Mouse (Mus musculus): Measurements from ENCODE around the gene Rbpj.

Rbpj gene

DNA sequence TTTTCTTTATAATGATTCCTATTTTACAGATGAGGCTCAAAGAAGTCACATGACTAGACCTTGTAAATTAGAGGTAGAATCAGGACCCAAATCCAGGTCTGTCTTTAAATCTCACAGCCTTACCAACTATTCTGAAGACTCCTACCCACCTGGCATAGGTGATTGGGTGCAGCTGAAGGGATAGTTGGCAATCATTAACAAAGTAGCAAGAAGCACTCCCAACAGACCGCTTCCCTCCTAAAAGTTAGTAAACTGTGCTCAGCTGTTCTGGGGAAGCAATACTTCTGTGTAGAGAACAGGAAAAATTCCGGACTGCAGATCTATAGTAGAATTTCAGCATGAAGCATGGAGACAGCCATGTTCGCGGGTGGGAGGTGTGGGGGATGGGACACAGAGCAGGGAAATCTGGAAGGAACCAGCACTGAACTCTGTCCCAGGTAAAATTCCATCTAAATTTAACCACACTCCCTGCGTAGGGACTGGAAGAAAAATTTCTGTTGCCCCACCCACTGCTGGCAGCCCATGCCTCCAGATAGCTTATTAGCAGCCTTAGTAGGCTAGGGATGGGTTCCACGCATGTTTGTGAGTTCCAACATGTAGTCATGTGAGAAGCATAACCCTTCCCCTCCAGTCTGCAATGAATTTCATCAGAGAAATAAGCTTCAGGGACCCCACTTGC is 3.3 kb downstream of the Rbpj start:
- DNase-seq (ENCODE audit: low read depth) = no peak

DNA sequence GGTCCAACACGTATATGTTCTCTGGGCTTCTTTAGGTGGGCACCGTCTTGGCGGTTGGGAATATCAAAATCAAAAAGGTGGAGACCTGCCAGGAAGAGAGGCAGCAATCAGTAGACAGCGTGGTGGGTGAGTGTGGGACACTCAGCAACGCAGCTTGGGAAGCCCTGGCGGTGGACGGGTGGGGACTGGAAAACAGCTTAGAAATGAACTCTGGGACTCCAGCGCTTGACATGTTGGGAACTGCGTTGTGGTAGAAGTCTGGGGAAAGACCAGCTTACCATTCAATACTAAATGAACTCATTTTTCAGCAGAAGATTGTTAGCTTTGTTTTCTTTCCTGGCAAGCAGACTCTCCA is 3.8 kb downstream of the Rbpj start:
- no peak for DNase-seq (ENCODE audit: low read depth)

DNA sequence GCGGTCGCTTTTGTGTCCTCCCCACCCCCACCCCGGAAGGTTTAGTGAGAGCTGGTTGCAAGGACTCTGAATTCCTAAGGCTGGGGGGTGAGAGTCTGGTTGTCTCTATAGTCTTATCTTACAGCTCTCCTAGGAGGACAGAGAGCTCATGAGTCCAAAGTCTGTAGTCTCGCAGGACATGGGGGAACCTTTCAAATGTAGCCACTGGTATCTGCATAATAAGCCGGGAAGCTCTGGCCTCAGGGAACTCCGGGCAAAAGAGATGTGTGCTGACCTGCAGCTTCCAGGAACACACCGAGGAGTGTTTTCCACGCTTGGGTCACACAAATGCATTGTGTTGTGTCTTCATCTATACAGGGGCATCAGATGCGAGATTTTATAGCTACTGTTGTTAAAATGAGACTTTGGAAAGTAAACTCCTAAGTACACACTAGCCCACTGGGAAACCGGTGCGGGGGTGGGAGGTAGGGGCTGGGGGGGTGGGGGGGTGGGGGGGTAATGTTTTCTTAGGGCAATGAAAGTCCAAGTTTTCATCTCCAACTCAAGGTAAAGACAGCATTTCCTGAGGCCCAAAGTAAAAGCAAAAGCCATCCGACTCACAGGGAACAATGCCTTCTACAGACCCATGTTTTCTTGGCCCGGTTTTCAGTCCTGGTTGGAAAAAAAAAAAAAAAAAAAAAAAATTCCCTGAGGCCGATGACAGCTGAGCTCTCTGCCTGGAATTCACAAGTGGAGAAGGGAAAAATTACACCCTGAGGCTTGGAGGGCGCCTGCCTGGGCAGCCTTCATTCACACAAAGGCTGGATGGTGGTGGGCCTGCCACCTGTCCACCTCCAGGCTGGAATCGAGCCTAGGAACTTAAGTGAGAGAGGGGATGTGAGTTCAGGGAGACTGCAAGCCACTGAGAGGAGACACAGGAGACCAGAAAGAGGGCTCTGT is 4.5 kb downstream of the Rbpj start:
- DNase-seq (ENCODE audit: low read depth) = no peak

DNA sequence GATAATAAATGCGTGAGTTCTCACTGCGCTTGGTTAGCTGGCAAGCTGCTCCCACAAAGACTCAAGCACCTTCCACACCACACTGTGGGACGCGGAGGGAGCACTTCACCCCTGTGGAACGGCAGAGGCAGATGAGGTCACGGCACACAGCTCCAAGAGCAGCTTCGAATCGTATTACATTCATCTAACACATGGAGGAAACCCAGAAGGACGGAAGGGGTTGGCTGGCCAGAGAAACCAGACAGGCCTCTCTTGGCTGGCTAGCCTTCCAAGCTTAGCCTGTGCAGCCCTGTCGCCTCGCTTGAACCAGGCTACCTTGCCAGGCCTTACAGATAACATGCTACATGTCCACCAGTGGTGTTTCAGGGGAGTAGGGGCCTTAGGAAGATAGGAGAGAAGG is 6.5 kb downstream of the Rbpj start:
- no peak for DNase-seq (ENCODE audit: low read depth)

DNA sequence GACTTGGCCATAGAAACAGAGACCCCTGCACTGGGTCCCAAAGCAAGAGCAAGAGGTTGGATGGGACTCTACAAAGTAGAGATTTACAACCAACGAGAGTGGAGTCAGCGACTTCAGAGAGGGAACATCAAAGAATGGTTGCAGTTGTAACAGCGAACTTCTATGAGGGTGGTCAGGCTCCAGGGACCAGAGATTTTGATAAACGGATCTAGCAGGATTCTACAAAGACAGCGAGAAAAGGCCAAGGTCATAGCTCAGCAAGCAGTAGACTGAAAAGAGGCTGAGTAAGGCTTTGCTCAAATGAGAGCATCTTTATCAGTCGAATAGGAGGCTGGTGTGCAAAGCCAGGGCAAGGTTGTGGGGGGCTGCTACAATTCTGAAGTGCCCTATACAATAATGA is 13.2 kb downstream of the Rbpj start:
- DNase-seq (ENCODE audit: low read depth) = no peak

DNA sequence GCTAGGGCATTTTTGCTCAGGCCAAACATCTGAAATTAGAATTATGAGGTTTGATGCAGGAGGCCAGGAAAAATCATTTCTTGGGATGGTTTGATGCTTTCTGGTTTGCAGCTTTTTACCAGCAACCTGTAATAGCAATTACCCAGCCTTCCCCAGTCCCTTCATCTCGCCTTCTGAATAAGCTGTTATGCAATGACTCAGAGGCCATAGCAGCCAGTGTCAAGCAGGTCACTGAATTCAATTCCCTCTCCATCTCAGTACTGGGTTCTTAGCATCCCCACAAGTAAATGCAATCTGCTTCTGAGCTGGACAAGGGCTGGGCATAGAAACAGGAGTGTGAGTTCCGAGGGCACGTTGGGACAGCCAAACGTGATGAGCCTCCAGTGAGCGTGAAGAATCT is 13.9 kb downstream of the Rbpj start:
- DNase-seq (ENCODE audit: low read depth) = no peak

DNA sequence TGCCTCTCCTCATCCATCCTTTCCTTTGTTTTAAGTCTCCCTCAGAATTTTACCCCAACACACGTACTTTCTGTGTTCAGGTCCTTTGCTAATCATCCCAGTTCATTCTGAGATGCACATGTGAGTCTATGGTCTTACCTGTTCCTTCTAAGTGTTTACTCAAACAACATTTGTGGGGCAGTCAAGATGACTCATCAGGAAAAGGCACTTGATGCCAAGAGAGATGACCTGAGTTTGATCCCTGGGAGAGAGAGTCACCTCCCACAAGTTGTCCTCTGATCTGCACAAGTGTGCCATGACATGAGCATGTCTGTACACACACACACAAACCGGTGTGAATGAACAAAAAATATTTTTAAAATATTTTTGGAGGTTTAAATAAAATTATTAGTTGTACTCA is 15.1 kb downstream of the Rbpj start:
- no peak for DNase-seq (ENCODE audit: low read depth)

DNA sequence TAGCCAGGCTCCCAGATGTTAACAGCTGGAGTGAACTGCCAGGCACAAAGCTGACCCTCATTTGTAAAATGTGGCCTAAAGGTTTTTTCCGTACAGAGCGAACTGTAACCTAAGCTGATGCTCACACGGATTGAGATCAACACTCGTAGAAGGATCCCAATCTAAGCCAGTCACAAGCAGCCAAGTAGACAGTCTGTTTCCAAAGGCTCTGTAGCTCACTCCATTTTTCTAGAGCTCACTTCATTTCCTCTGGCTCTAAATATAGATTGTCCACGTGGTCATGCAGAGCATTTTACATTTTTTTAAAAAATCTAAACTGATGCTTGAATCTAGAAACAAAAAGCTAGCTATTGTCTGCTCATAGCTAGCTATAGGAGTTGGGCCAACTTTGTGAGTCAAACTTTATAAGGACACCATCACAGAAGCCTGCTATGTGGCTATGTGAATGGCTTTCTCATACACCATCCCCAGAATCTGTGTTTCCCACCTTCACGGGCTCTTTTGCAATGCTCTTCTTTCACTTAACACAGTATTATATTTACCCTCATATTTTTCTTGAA is 19.2 kb downstream of the Rbpj start:
- no peak for DNase-seq (ENCODE audit: low read depth)

DNA sequence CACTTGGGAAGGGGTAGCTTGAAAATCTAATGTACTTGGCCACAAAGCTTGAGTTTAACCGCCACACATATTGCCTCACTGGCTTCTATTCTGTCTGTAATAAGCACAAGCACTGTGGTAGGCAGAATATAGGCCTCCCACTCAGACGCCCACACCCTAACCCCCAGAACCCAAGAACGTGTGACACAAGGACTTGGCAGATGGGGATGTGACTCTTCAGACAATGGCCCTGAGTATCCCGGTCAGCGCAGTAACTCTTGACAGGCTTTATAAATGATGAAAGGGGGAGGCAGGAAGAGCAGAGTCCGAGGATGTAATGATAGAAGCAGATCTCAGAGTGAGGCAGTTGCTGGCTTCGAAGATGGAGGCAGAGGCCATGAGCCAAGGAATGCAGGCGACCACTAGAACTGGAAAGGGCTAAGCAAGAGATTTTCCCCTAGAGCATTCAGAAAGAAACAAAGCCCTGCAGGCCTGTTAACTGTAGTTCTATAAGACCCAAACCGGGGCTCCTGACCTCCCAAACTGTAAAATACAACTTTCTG is 20.1 kb downstream of the Rbpj start:
- no peak for DNase-seq (ENCODE audit: low read depth)

DNA sequence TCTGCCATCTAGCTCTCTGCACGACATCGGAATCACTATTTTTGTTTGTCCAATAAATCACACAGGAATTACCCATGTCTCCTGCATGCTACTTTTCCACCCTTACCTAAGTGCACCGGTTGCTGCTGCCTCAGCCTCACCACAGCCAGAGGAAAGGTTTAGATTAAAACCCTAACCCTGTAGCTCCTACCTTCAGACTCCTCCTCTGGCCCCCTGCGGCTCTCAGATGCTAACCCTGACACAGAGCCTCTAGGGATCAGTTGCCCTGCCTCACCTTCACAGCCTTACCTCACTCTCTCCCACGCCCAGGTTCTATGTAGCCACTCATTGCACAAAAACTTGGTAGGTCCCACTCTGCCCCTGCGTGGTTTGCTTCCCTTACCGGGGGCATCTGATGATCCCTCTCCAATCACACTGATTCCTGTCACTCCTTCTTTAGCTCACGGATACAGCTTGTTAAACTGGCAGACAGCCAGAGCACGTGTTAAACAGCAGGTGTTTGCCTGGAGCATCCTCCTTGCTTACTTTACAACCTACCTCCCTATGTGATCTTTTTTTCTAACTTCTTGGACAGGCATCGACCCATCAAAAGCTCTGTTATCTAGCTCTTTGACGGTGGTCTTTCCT is 21.1 kb downstream of the Rbpj start:
- DNase-seq (ENCODE audit: low read depth) = no peak

DNA sequence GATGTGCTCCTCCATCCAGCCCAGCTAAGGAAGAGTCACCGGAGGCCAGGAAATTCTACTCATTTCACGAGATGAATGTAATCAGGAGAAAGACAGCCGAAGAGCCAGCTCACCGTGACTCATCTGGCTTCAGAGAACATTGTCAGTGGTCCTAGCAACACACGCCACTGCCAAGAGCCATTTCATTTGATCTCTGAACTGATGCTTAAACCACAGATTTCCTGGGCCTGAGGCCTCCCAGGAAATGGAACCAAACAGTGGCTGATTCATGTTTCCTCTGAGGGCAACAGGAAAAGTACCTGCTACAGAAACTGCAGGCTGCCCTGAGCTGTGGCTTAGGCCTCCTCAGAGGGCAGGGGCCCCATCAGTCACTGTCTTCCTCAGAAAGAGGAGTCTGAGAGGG is 24.7 kb downstream of the Rbpj start:
- DNase-seq (ENCODE audit: low read depth) = peak; percentile 65

DNA sequence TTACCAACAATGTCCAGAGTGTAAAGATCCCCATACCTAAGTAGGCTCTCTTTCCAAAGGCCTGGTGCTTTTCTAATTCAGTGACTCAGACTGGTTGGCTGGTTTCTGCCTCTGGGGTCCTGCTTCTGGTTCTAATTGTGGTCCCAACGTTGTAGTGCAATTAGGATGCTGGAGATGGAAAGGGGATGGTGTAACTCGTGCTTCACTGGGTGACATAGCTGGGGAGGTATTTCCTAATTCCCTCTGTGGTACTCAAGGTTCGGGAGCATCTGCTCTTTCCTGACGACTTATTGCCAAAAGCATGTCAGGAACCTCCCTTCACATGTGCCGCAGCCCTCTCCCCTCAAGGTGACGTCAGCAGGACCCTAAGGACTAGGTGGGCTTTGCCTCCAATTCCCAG is 27.8 kb downstream of the Rbpj start:
- DNase-seq (ENCODE audit: low read depth) = no peak

DNA sequence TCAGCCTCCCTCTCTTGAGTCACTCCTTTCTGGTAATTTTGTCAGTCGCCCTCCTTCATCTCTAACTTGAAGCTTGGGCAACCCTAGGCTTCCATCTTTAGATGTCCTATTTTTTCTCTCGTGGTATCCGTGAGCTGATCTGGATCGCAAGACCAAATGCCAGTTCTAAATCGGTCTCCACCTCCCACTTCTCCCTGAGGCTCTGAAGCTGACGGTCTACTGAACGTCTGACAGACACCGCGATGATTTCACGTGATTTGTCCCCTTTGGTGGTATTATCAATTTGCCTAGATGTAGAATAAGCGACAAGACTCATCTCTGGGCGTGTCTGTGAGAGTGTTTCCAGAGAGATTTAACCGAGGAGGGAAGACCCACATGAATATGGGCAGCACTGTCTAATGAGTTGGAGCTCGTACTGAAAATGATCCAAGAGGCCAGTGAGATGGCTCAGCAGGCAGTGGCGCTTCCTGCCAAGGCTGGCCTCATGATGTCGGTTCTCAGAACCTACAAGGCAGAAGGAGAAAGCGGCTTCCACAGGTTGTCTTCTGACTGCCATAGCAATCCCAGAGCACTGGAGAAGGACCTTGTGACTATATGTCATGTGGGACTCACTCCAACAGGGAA is 28.7 kb downstream of the Rbpj start:
- DNase-seq (ENCODE audit: low read depth) = no peak

DNA sequence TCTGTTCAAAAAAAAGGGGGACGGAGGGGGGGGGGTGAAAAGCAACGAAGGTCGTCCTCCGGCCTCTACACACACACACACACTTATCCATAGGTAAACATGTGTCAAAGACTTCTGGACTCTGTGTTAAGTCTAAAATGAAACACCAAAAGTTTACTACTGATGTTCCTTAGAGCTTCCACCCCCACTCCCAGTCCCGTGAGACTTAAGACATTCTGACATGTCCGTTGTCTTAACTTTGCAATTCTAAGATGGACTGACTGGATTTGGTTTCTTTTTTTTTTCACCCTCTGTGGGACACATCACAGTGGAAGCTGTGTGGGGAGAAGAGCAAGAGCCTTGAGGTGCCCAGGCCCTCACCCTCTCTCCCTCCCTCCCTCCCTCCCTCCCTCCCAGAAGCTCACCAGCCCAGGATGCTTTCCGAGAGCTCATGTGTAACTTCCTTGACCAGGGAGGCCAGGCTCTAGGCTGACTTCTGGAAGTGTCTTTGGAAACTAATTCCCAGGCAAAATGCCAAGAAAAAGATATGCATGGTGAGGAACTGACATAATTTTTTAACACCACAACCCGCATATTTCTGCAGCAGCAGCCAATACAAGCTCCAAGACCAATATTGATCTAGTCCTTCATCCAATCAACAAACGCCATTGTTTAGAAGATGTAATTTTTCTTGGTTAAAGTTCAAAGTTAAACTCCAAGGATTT is 31.0 kb downstream of the Rbpj start:
- no peak for DNase-seq (ENCODE audit: low read depth)

DNA sequence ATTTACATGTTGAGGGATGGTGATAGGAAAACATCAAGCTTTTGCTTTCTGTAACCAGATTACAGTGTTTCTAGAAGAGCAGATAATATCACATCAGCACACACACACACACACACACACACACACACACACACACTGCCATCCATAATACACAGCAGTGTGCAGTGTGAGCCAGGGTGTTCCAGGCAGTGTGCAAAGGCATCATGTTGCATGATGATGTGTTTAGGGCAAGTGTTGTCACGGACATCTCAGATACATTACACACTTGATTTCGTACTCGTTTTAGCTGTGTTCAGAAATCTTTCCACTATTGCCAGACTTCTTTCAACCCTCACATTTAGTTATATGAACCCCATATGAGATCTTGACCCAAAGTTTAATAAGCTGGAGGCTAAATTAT is 33.6 kb downstream of the Rbpj start:
- DNase-seq (ENCODE audit: low read depth) = no peak

DNA sequence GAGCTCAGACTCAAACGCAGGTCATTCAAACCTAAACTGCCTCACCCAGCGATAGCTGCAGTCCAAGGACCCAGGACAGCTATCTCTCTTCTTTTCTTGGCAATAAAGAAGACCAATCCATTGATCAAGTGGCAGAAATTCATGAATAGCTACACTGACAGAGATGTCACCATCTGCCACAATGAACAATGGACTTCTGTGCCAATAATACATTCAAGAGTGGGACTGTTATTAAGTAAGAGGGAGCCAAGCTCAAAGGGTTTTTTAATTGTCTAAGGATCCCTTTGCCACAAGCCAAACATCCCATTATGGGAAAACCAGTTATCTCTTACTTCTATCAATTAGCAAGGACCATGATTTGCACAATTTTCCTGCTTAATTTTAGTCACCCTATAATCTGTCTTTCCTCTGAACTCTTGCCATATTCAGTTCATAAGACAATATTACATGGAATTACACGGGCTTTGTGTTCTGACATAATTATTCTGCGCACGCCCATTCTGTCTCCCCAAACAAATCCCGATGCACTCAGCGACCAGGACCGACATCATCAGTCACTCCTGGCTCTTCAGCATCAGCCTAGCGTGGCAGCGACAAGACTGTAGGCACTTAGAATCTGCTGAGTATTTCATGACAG is 34.7 kb downstream of the Rbpj start:
- no peak for DNase-seq (ENCODE audit: low read depth)

DNA sequence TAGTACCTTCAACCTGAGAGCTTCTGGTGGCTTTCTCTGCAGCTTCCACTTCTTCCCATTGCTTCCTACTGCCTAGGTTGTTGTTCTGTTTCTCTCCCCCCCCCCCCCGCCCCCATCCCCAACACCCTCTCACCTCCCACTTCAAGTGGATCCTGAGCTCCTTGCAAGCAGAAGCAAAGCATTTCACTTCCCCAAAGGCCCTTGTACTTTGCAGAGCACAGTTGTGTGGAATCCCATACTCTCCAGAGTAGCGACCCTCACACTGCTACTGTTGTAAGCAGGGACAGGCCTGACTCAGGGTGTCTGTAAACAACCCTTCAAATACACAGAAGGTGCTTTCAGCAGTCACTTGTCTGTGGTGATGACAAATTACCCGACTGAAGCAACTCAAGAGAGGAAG is 37.3 kb downstream of the Rbpj start:
- DNase-seq (ENCODE audit: low read depth) = no peak

DNA sequence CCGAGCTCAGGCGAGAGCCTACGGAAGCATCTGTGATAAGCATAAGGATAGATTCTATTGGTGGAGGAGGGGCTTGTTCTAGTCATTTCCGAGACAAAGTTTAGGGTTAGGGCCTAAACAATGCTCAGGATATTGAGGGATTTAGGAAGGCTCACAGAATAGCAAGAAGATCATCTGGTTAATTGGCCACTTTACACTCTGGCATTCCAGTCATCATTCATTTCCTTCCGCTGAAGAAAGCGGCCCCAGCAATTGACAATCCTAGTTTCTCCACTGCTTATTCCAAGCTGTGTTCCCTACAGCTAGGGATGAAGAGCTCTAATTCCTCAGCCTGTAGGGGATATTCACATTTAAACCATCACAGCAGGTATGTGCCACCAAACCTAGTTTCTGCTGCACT is 39.8 kb downstream of the Rbpj start:
- DNase-seq (ENCODE audit: low read depth) = no peak

DNA sequence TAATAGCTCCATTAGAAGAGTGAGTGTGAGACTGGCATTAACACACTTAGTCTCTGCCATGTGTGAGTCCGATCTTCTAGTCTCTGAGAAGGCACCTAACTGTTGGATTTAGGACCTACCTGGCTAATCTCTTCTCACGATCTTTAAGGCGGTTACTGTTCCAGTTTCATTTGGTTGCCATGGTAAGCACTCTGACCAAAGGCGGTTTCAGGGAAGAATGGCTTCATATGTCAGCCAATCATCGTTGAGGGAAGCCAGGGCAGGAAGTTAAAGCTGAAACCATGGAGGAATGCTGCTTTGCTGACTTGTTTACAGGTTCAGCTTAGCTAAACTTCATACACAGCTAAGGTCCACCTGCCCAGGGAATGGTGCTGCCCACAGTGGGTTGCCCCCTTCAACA is 41.4 kb downstream of the Rbpj start:
- DNase-seq (ENCODE audit: low read depth) = no peak

DNA sequence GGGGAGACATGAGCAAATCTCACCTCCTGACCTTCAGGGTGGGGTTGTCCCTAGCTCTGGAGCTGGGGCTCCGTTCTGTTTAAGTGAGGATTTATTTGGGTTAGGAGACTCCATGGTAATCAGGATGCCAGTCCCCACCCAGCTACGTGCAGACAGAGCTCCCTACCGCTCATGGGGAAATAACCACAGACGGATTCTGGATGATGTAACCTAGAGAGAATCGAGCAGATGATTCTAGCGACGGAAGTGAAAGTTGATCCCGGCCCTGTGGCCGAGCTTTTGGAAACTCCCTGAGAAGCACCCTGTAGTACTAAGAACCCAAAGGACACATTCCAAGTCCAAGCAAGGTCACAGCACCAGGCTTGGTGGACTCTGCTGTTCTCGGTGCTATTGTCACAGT is 43.5 kb downstream of the Rbpj start:
- DNase-seq (ENCODE audit: low read depth) = no peak

DNA sequence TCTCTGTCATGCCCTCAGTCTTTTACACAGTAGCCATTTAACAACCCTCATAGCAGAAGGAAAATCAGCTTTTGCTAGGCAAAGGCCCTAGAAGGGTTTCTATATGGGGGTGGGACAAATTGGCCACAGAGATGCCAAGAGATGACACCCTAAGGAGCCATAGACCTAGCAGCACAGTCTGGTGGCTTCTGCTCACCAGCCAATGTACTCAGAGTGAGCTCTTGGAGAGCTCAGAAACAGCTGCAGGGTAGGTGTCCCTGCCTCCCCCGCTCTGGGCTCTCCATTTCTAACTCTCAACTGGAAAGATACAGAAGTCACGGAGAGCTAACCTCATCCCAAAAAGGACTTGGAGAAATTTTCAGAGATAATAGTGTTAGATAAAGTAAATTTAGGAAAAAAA is 44.0 kb downstream of the Rbpj start:
- DNase-seq (ENCODE audit: low read depth) = no peak

All from naive thymus-derived CD4-positive, alpha-beta T cell, adult 2 months (primary cell).